Mouse (Mus musculus): ENCODE data around the gene Plekha1.

DNA sequence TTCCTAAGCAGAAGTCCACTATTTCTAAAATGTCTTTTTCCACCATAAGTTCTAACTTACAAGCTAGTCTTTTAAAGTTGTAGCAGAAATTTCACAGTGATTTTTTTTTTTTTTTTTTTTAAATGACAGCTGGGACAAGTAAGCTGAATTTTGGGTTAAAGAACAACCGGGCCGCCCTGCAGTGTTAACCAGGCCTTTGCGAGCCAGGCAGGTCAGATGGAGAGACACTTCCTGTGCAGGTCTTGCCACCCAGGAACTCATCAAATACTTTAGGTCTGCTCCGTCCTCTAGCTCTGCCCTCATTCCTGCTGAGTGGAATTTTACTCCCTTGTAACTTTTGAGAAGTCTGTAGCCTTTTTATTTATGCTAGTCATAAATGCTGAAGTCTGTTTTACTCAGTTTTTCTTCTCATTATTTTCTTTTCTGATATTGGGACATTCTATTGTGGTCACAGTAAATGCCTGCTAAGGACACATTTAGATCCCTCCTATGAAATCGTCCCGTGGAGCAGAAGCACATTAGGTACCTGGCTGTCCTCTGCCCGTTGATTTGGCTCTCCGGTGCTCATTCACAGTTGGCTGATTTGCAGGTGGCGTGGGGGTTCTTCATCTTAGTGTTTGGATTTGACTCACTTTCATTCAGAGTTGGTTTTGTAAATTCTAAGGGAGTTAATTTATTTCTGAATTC, 29.5 kb downstream of the Plekha1 start:
- TF ChIP-seq CTCF (IDR thresholded peaks at IDR 0.05; ENCODE audit: control insufficient read depth, insufficient read depth, insufficient replicate concordance, low read depth, low read length), result no peak
- no peak for TF ChIP-seq POLR2A (IDR thresholded peaks at IDR 0.05; ENCODE audit: control insufficient read depth, low read depth, low read length)
